Mouse (Mus musculus): ENCODE data around the gene Gm28102. TPM values are rescaled to one million over a fixed set of nuclear protein-coding genes. Genes with fewer than 3 reads are reported as not detected.
"Not testable (repeated sequence)": the region's sequence is repeated elsewhere in the genome, so short reads cannot be mapped to it uniquely, and the experiment has no call there.

Gm28102 gene
- total RNA-seq (2014; fragmentation: Nextera tagmentation): not detected in 2 replicates
- total RNA-seq (2017): not detected in 2 replicates

GRCm38 (mm10) chrY:88053015-88053414, at the start of gene Gm28102:
Gene Gm28102 (plus strand): TSS chrY:88053315.
- ATAC-seq (replicated peaks; ENCODE audit: low FRiP score, low TSS enrichment, poor library complexity, severe bottlenecking): not testable (repeated sequence)

Measured in megakaryocyte-erythroid progenitor cell, adult 5-6 weeks (primary cell).